Comparison of ENCODE assay signal across 9 mouse cellular contexts in the genomic region with DNA sequence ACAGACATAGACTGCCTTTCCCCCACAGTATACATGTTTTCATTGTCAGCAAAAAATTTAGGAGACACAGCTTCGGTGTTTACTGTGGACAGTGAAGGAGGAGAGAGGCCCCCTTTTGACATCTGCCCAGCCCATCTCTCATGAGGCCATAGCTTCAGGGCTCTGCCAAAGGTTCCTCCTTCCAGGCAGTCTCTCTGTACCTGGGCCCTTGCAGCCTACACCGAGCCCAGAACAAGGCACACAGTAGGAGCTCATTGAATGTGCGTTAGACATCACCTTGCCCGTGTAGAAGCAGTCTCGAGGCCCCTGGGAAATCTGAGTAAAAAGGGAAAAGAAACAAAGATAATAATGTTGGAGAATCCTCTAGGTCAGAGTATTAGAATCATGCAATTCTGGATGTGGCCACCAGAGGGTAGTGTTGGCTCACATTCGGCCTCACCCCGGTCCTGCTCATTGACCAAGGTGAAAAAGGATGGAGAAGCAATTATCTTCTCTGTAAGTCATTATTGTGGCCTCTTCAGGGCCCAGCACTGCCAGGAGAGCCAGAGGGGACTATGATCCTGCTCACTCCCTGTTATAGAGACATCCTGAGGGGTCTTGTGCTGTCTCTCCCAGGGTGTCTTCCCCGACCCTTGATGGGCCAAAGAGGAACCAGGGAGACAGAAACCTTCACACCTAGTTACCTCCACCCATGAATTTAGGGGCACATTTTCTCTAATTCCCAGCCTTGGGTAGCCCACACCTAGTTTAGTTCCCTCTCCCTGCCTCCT. TPM values are rescaled to one million over a fixed set of nuclear protein-coding genes. Genes with fewer than 3 reads are reported as not detected.
DNase-seq lines count a peak whose midpoint lies in the region; ATAC-seq and TF ChIP-seq lines count a peak whose summit lies in the region.
"Had no signal": no experiment of that assay in that cellular context is flagged by ENCODE, and none has a peak within 500 bp of the region (broad histone marks: within the 10 kb centered on the region; RNA-seq: fewer than 3 reads in every experiment).

No protein-coding gene starts in this region.

- no peaks in the 10 kb centered on the region for H3K9me3 ChIP-seq in ES-E14 (ENCODE audit: control insufficient read depth, insufficient read depth, low read depth, low read length)
- H3K9me3 ChIP-seq in heart, embryonic 16.5 days (replicated peaks; ENCODE audit: control insufficient read depth, low read length) = no peaks in the 10 kb centered on the region
- H3K9me3 ChIP-seq: heart, embryonic 15.5 days had no signal

- no peaks in the 10 kb centered on the region for H3K36me3 ChIP-seq in ES-E14 (ENCODE audit: control insufficient read depth, insufficient read depth, low read length, poor library complexity, severe bottlenecking)
- H3K36me3 ChIP-seq in heart, embryonic 16.5 days (ENCODE audit: control insufficient read depth, insufficient read depth) = no peaks in the 10 kb centered on the region
- H3K36me3 ChIP-seq: heart, embryonic 15.5 days had no signal

- no peak overlapping the region for H3K9ac ChIP-seq in ES-E14 (ENCODE audit: insufficient read depth, low read depth, low read length, poor library complexity, severe bottlenecking)
- no peak overlapping the region for H3K9ac ChIP-seq in heart, embryonic 16.5 days (ENCODE audit: low read length)
- H3K9ac ChIP-seq: heart, embryonic 15.5 days had no signal

- no peak for TF ChIP-seq POLR2A in embryonic fibroblast, embryonic 13.5 days (IDR thresholded peaks at IDR 0.05; ENCODE audit: low read depth, low read length)

- peaks cover 16% of the 10 kb centered on the region for H3K27me3 ChIP-seq in heart, embryonic 16.5 days (ENCODE audit: control insufficient read depth, insufficient read depth, low read length)

- no peak for DNase-seq in ES-E14 (ENCODE audit: low read depth, low spot score)
- peak; percentile 82 for DNase-seq in brain, adult 2 months (ENCODE audit: low read depth, low spot score)
- DNase-seq in kidney, postnatal 14 days = peak; percentile 80
- peak; percentile 66 to 73 for DNase-seq in lung, adult 18-20 months
- DNase-seq in thymus, postnatal 0 days (ENCODE audit: low spot score) = peak; percentile 65

- H3K27ac ChIP-seq in ES-E14 (ENCODE audit: insufficient read depth, low read depth, low read length, poor library complexity, severe bottlenecking) = no peak overlapping the region
- no peak overlapping the region for H3K27ac ChIP-seq in embryonic fibroblast, embryonic 13.5 days (ENCODE audit: insufficient read depth, low read length)
- no peak overlapping the region for H3K27ac ChIP-seq in heart, embryonic 16.5 days (ENCODE audit: low read length)
- H3K27ac ChIP-seq: heart, embryonic 15.5 days had no signal

- in situ Hi-C loops in ES-E14 (cut with MboI; ENCODE audit: low sequenced_read_pairs in 2 of 2, unreplicated experiment in 2 of 2) = no loop called here

- no peak overlapping the region for H3K4me2 ChIP-seq in heart, embryonic 16.5 days (ENCODE audit: low read depth, low read length)
- H3K4me2 ChIP-seq: heart, embryonic 15.5 days had no signal

- H3K4me1 ChIP-seq in ES-E14 (ENCODE audit: control insufficient read depth in 2 of 2, insufficient read depth in 2 of 2, low read length in 2 of 2, poor library complexity in 1 of 2) = peaks cover 0 to 6% of the 10 kb centered on the region in 2 experiments; a peak in 2 of 4 replicates
- H3K4me1 ChIP-seq in embryonic fibroblast, embryonic 13.5 days (ENCODE audit: control insufficient read depth, insufficient read depth, low read length) = no peaks in the 10 kb centered on the region
- H3K4me1 ChIP-seq in heart, embryonic 16.5 days (ENCODE audit: control insufficient read depth, insufficient read depth, low read length) = no peaks in the 10 kb centered on the region

- ATAC-seq in heart, embryonic 16.5 days (replicated peaks; ENCODE audit: extremely low read depth, insufficient read depth, low FRiP score) = peak; percentile 28; the same call in 1 of the 2 replicates
- ATAC-seq in neutrophil, adult 5-6 weeks (ENCODE audit: extremely low read depth, insufficient number of reproducible peaks, low FRiP score, poor library complexity, severe bottlenecking) = peak; percentile 63

- H3K4me3 ChIP-seq in ES-E14 (ENCODE audit: insufficient read depth in 1 of 2, low read depth in 1 of 2, low read length in 2 of 2, poor library complexity in 1 of 2, severe bottlenecking in 1 of 2) = no peak overlapping the region
- H3K4me3 ChIP-seq in embryonic fibroblast, embryonic 13.5 days (ENCODE audit: insufficient read depth, low read length) = no peak overlapping the region
- no peak overlapping the region for H3K4me3 ChIP-seq in heart, embryonic 16.5 days (ENCODE audit: low read length)
- H3K4me3 ChIP-seq: heart, embryonic 15.5 days had no signal

- peak; percentile 70; the same call in 1 of the 2 replicates for TF ChIP-seq CTCF in embryonic fibroblast, embryonic 13.5 days (IDR thresholded peaks at IDR 0.05; ENCODE audit: borderline replicate concordance, insufficient read depth, low read length)

- WGBS in heart, embryonic 16.5 days = 11% methylated on average over 8 of the region's 8 CpGs

TF ChIP-seq in ES-E14, 5 proteins besides CTCF, POLR2A, EP300 and RAD21:
- no peak for TF ChIP-seq MAFK (IDR thresholded peaks at IDR 0.05; ENCODE audit: insufficient read depth, low read depth, low read length)
- 0 out of 2 replicates have a peak, but pooled peaks have one; percentile 49 for TF ChIP-seq CHD2 (IDR thresholded peaks at IDR 0.05; ENCODE audit: low read depth, low read length)
- TF ChIP-seq ZC3H11A (IDR thresholded peaks at IDR 0.05; ENCODE audit: borderline replicate concordance, low read depth, low read length) = peak; percentile 90
TF ChIP-seq in ES-E14: peak in this region for 2.

RNA-seq across cellular contexts. Expression of a gene that starts 6.5 kb away (rescaled TPM):
- 21.4 and 34.2 TPM in 2 replicates for total RNA-seq in ES-E14 (2012; rRNA removed)
- 0.17 and 0.77 TPM in 2 replicates for polyA plus RNA-seq in embryonic fibroblast, embryonic 13.5 days (2011; ENCODE audit: insufficient read length, low read depth, missing spikeins)
- polyA plus RNA-seq in heart, embryonic 16.5 days (2015; fragmentation: Nextera tagmentation; extraction: Ambion mirVana) = 5.6 and 5.8 TPM in 2 replicates
- total RNA-seq in neutrophil, adult 5-6 weeks (2017) = 0.70 and 0.74 TPM in 2 replicates
- 1.7 and 2.0 TPM in 2 replicates for polyA plus RNA-seq in thymus, postnatal 0 days (2015; fragmentation: Nextera tagmentation; extraction: Ambion mirVana)

RNA-seq across cellular contexts. Expression of a gene that starts 28.2 kb away (rescaled TPM):
- 1.6 and 2.9 TPM in 2 replicates for total RNA-seq in ES-E14 (2012; rRNA removed)
- not detected in 2 replicates for polyA plus RNA-seq in embryonic fibroblast, embryonic 13.5 days (2011; ENCODE audit: insufficient read length, low read depth, missing spikeins)
- not detected in 2 replicates for polyA plus RNA-seq in heart, embryonic 16.5 days (2015; fragmentation: Nextera tagmentation; extraction: Ambion mirVana)
- not detected in 2 replicates for total RNA-seq in neutrophil, adult 5-6 weeks (2017)
- 1.9 and 2.1 TPM in 2 replicates for polyA plus RNA-seq in thymus, postnatal 0 days (2015; fragmentation: Nextera tagmentation; extraction: Ambion mirVana)
- polyA plus RNA-seq: heart, embryonic 15.5 days had no signal

RNA-seq across cellular contexts. Expression of a gene that starts 35.2 kb away (rescaled TPM):
- total RNA-seq in ES-E14 (2012; rRNA removed) = 97.6 and 101 TPM in 2 replicates
- polyA plus RNA-seq in embryonic fibroblast, embryonic 13.5 days (2011; ENCODE audit: insufficient read length, low read depth, missing spikeins) = 61.1 and 82.2 TPM in 2 replicates
- 140 and 155 TPM in 2 replicates for polyA plus RNA-seq in heart, embryonic 16.5 days (2015; fragmentation: Nextera tagmentation; extraction: Ambion mirVana)
- 2.0 and 3.0 TPM in 2 replicates for total RNA-seq in neutrophil, adult 5-6 weeks (2017)
- polyA plus RNA-seq in thymus, postnatal 0 days (2015; fragmentation: Nextera tagmentation; extraction: Ambion mirVana) = 94.2 and 95.3 TPM in 2 replicates

RNA-seq across cellular contexts. Expression of a gene that starts 42.7 kb away (rescaled TPM):
- 322 and 326 TPM in 2 replicates for total RNA-seq in ES-E14 (2012; rRNA removed)
- polyA plus RNA-seq in embryonic fibroblast, embryonic 13.5 days (2011; ENCODE audit: insufficient read length, low read depth, missing spikeins) = 960 and 1,192 TPM in 2 replicates
- 1,600 and 1,609 TPM in 2 replicates for polyA plus RNA-seq in heart, embryonic 16.5 days (2015; fragmentation: Nextera tagmentation; extraction: Ambion mirVana)
- total RNA-seq in neutrophil, adult 5-6 weeks (2017) = 734 and 752 TPM in 2 replicates
- polyA plus RNA-seq in thymus, postnatal 0 days (2015; fragmentation: Nextera tagmentation; extraction: Ambion mirVana) = 2,060 and 2,248 TPM in 2 replicates

RNA-seq across cellular contexts. Expression of a gene that starts 52.2 kb away (rescaled TPM):
- 39.0 and 44.3 TPM in 2 replicates for total RNA-seq in ES-E14 (2012; rRNA removed)
- 75.2 and 85.8 TPM in 2 replicates for polyA plus RNA-seq in embryonic fibroblast, embryonic 13.5 days (2011; ENCODE audit: insufficient read length, low read depth, missing spikeins)
- 50.8 and 52.6 TPM in 2 replicates for polyA plus RNA-seq in heart, embryonic 16.5 days (2015; fragmentation: Nextera tagmentation; extraction: Ambion mirVana)
- not detected in 2 replicates for total RNA-seq in neutrophil, adult 5-6 weeks (2017)
- 14.8 and 15.3 TPM in 2 replicates for polyA plus RNA-seq in thymus, postnatal 0 days (2015; fragmentation: Nextera tagmentation; extraction: Ambion mirVana)
